Mouse (Mus musculus): ENCODE measurements at regions not wholly inside any gene's neighbourhood (a gene's known extent, or its start where the extent isn't known, plus 50 kb on each side); places are given as distances from the start of the nearest gene placed in this dataset.

- DNase-seq, result peak; percentile 28 to 53
Measured at GRCm38 (mm10) chr13:15802043-15802795, 209.4 kb upstream of the Inhba start.

GRCm38 (mm10) chr13:15803965-15804364 lies 207.7 kb upstream of the Inhba start:
- DNase-seq, result peak in 1 of 2 experiments; percentile 16

GRCm38 (mm10) chr13:15806925-15807324 lies 204.7 kb upstream of the Inhba start:
- no peak for DNase-seq

GRCm38 (mm10) chr13:15822261-15822850 lies 189.3 kb upstream of the Inhba start:
- no peak for DNase-seq

- no peak for DNase-seq
Measured at GRCm38 (mm10) chr13:15845806-15846205, 165.8 kb upstream of the Inhba start.

- DNase-seq, result no peak
Measured at GRCm38 (mm10) chr13:15848017-15848416, 163.6 kb upstream of the Inhba start.

GRCm38 (mm10) chr13:15849129-15849528 lies 162.5 kb upstream of the Inhba start:
- no peak for DNase-seq

- DNase-seq, result no peak
Measured at GRCm38 (mm10) chr13:15850358-15850757, 161.3 kb upstream of the Inhba start.

GRCm38 (mm10) chr13:15853022-15853566 lies 158.6 kb upstream of the Inhba start:
- DNase-seq, result no peak

GRCm38 (mm10) chr13:15862941-15863340 lies 148.7 kb upstream of the Inhba start:
- DNase-seq, result peak in 1 of 2 experiments; percentile 11

- no peak for DNase-seq
Measured at GRCm38 (mm10) chr13:15863344-15863743, 148.3 kb upstream of the Inhba start.

- no peak for DNase-seq
Measured at GRCm38 (mm10) chr13:15867046-15867561, 144.5 kb upstream of the Inhba start.

GRCm38 (mm10) chr13:15877606-15878005 lies 134.0 kb upstream of the Inhba start:
- DNase-seq, result no peak

GRCm38 (mm10) chr13:15879576-15879975 lies 132.1 kb upstream of the Inhba start:
- DNase-seq, result no peak

- no peak for DNase-seq
Measured at GRCm38 (mm10) chr13:15890794-15891193, 120.9 kb upstream of the Inhba start.

- DNase-seq, result no peak
Measured at GRCm38 (mm10) chr13:15891403-15891802, 120.2 kb upstream of the Inhba start.

- no peak for DNase-seq
Measured at GRCm38 (mm10) chr13:15898201-15898600, 113.5 kb upstream of the Inhba start.

GRCm38 (mm10) chr13:15901710-15902675 lies 109.7 kb upstream of the Inhba start:
- DNase-seq, result no peak

- no peak for DNase-seq
Measured at GRCm38 (mm10) chr13:15907806-15908205, 103.8 kb upstream of the Inhba start.

- no peak for DNase-seq
Measured at GRCm38 (mm10) chr13:15910578-15910977, 101.1 kb upstream of the Inhba start.

- DNase-seq, result no peak
Measured at GRCm38 (mm10) chr13:15911263-15911662, 100.4 kb upstream of the Inhba start.

GRCm38 (mm10) chr13:15914270-15914669 lies 97.4 kb upstream of the Inhba start:
- no peak for DNase-seq

All from adrenal gland, postnatal 36 days (tissue).